Mouse (Mus musculus) kidney, postnatal 36 days (tissue): ENCODE data around the gene Nomo1.
A peak's percentile ranks its signal among the peaks of the same experiment; 100 is the strongest.

ENCODE experiments used
- DNase-seq, 2 experiments: peaks; one replicate each; pipeline ENCODE4 v3.0.0; 2021 to 2022; ENCODE audit warnings: mixed read lengths in 2 of 2

Gene Nomo1

GRCm38 (mm10) chr7:46047873-46048562 is 14.5 kb downstream of the Nomo1 start:
- DNase-seq = no peak

- no peak for DNase-seq
Measured at GRCm38 (mm10) chr7:46049981-46050380, 16.5 kb downstream of the Nomo1 start.

- peak in 1 of 2 experiments; percentile 26 for DNase-seq
Measured at GRCm38 (mm10) chr7:46052161-46052821, 18.8 kb downstream of the Nomo1 start.

- no peak for DNase-seq
Measured at GRCm38 (mm10) chr7:46053566-46053965, 20.1 kb downstream of the Nomo1 start.

GRCm38 (mm10) chr7:46058882-46059281 is 25.4 kb downstream of the Nomo1 start:
- DNase-seq = no peak

- no peak for DNase-seq
Measured at GRCm38 (mm10) chr7:46060688-46061087, 27.2 kb downstream of the Nomo1 start.

GRCm38 (mm10) chr7:46061614-46062013 is 28.1 kb downstream of the Nomo1 start:
- no peak for DNase-seq

GRCm38 (mm10) chr7:46063296-46063695 is 29.8 kb downstream of the Nomo1 start:
- no peak for DNase-seq

- DNase-seq = no peak
Measured at GRCm38 (mm10) chr7:46068831-46069230, 35.3 kb downstream of the Nomo1 start.

GRCm38 (mm10) chr7:46076844-46077243 is 43.3 kb downstream of the Nomo1 start:
- no peak for DNase-seq

GRCm38 (mm10) chr7:46077675-46078074 is 44.2 kb downstream of the Nomo1 start:
- no peak for DNase-seq

GRCm38 (mm10) chr7:46084024-46084423 is 50.5 kb downstream of the Nomo1 start:
- no peak for DNase-seq

- peak; percentile 11 to 39 for DNase-seq
Measured at GRCm38 (mm10) chr7:46084839-46085513, 51.5 kb downstream of the Nomo1 start.

- DNase-seq = no peak
Measured at GRCm38 (mm10) chr7:46086378-46086777, 52.9 kb downstream of the Nomo1 start.

- DNase-seq = no peak
Measured at GRCm38 (mm10) chr7:46088241-46088640, 54.7 kb downstream of the Nomo1 start.

GRCm38 (mm10) chr7:46092803-46093202 is 59.3 kb downstream of the Nomo1 start:
- DNase-seq = no peak

- peak; percentile 44 to 82 for DNase-seq
Measured at GRCm38 (mm10) chr7:46096136-46096535, 62.6 kb downstream of the Nomo1 start.

- DNase-seq = no peak
Measured at GRCm38 (mm10) chr7:46097319-46097783, 63.9 kb downstream of the Nomo1 start.

- DNase-seq = no peak
Measured at GRCm38 (mm10) chr7:46098221-46098918, 64.9 kb downstream of the Nomo1 start.

GRCm38 (mm10) chr7:46098919-46099286 is 65.4 kb downstream of the Nomo1 start:
- no peak for DNase-seq

GRCm38 (mm10) chr7:46099682-46100081 is 66.2 kb downstream of the Nomo1 start:
- no peak for DNase-seq

GRCm38 (mm10) chr7:46100563-46100962 is 67.1 kb downstream of the Nomo1 start, which contains the start of gene Kcnj11:
Gene Kcnj11, minus strand, starts transcription at chr7:46100764.
- DNase-seq = peak; percentile 66 to 89

- no peak for DNase-seq
Measured at GRCm38 (mm10) chr7:46103075-46103591, 69.6 kb downstream of the Nomo1 start.
